Mouse (Mus musculus): ENCODE measurements at regions not wholly inside any gene's neighbourhood (a gene's known extent, or its start where the extent isn't known, plus 50 kb on each side); places are given as distances from the start of the nearest gene placed in this dataset.
A peak's percentile ranks its signal among the peaks of the same experiment; 100 is the strongest.

GRCm38 (mm10) chr1:42755958-42756357, 60.4 kb downstream of the Pou3f3 start:
- Histone ChIP-seq H3K4me3 (ENCODE audit: low read depth, low read length) (no peak overlapping the region), H3K27me3 (ENCODE audit: control insufficient read depth, insufficient read depth, low read length) (no peaks in the 10 kb centered on the region), H3K9ac (replicated peaks; ENCODE audit: low read depth, low read length) (no peak overlapping the region), H3K9me3 (ENCODE audit: control insufficient read depth, low read depth, low read length) (no peaks in the 10 kb centered on the region), H3K4me2 (replicated peaks; ENCODE audit: low read depth, low read length) (no peak overlapping the region), H3K36me3 (ENCODE audit: control insufficient read depth, insufficient read depth, low read length) (no peaks in the 10 kb centered on the region), H3K4me1 (ENCODE audit: control insufficient read depth, insufficient read depth, low read length) (no peaks in the 10 kb centered on the region), H3K27ac (ENCODE audit: low read length) (no peak overlapping the region)
- no peak for ATAC-seq (ENCODE audit: insufficient number of reproducible peaks, insufficient read depth, low FRiP score, low read depth)
- 53% methylated on average over 5 of the region's 5 CpGs for WGBS

DNA sequence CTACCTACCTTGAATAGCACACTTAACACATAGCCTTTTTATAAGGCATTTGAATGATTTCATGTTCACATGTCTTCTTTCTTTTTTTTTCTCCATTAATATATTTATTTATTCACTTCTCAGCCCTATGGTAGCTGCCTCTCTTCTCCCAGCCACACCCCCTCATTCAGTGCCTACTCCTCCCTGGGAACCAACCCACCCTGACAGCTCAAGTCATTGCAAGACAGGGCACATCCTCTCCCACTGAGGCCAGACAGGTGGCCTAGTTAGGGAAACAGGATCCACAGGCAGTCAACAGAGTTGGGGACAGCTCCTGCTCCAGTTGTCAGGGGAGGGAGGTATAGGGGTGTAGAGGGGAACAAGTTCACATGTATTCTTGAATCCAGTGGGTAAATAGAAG, 60.9 kb downstream of the Pou3f3 start:
- no peak overlapping the region for H3K4me3 ChIP-seq (ENCODE audit: low read depth, low read length)
- no peak overlapping the region for H3K4me2 ChIP-seq (replicated peaks; ENCODE audit: low read depth, low read length)
- no peaks in the 10 kb centered on the region for H3K36me3 ChIP-seq (ENCODE audit: control insufficient read depth, insufficient read depth, low read length)
- no peaks in the 10 kb centered on the region for H3K4me1 ChIP-seq (ENCODE audit: control insufficient read depth, insufficient read depth, low read length)
- no peak overlapping the region for H3K9ac ChIP-seq (replicated peaks; ENCODE audit: low read depth, low read length)
- H3K27ac ChIP-seq (ENCODE audit: low read length): no peak overlapping the region
- H3K27me3 ChIP-seq (ENCODE audit: control insufficient read depth, insufficient read depth, low read length): no peaks in the 10 kb centered on the region
- ATAC-seq (ENCODE audit: insufficient number of reproducible peaks, insufficient read depth, low FRiP score, low read depth): no peak
- no peaks in the 10 kb centered on the region for H3K9me3 ChIP-seq (ENCODE audit: control insufficient read depth, low read depth, low read length)

DNA sequence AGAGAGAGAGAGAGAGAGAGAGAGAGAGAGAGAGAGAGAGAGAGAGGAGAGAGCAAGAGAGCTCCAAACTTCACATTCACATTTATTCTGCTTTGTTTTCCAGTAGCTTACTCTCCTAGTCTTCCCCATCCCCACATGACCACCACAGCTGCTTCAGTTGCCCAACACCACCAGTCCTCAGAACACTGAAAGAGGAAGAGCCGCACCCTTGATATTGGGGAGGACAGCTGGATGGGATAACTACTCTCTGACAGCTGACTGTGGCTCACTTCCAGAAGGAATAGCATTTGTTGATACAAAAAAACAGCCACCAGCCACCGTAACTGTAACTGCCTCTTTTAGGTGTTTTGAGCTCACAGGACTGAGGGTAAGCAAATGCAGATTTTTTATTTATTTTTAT, 67.9 kb downstream of the Pou3f3 start:
- H3K36me3 ChIP-seq (ENCODE audit: control insufficient read depth, insufficient read depth, low read length): no peaks in the 10 kb centered on the region
- H3K4me3 ChIP-seq (ENCODE audit: low read depth, low read length): no peak overlapping the region
- H3K9ac ChIP-seq (replicated peaks; ENCODE audit: low read depth, low read length): no peak overlapping the region
- no peaks in the 10 kb centered on the region for H3K27me3 ChIP-seq (ENCODE audit: control insufficient read depth, insufficient read depth, low read length)
- no peak overlapping the region for H3K27ac ChIP-seq (ENCODE audit: low read length)
- no peaks in the 10 kb centered on the region for H3K9me3 ChIP-seq (ENCODE audit: control insufficient read depth, low read depth, low read length)
- 44% methylated on average over 2 of the region's 2 CpGs for WGBS
- no peak for ATAC-seq (ENCODE audit: insufficient number of reproducible peaks, insufficient read depth, low FRiP score, low read depth)
- no peak overlapping the region for H3K4me2 ChIP-seq (replicated peaks; ENCODE audit: low read depth, low read length)
- H3K4me1 ChIP-seq (ENCODE audit: control insufficient read depth, insufficient read depth, low read length): no peaks in the 10 kb centered on the region

- Histone ChIP-seq H3K4me1 (ENCODE audit: control insufficient read depth, insufficient read depth, low read length) (no peaks in the 10 kb centered on the region), H3K4me3 (ENCODE audit: low read depth, low read length) (no peak overlapping the region), H3K27me3 (ENCODE audit: control insufficient read depth, insufficient read depth, low read length) (no peaks in the 10 kb centered on the region), H3K9ac (replicated peaks; ENCODE audit: low read depth, low read length) (no peak overlapping the region), H3K4me2 (replicated peaks; ENCODE audit: low read depth, low read length) (no peak overlapping the region), H3K36me3 (ENCODE audit: control insufficient read depth, insufficient read depth, low read length) (no peaks in the 10 kb centered on the region), H3K9me3 (ENCODE audit: control insufficient read depth, low read depth, low read length) (no peaks in the 10 kb centered on the region), H3K27ac (ENCODE audit: low read length) (no peak overlapping the region)
- ATAC-seq (ENCODE audit: insufficient number of reproducible peaks, insufficient read depth, low FRiP score, low read depth): no peak
- 60% methylated on average over 2 of the region's 2 CpGs for WGBS
Observed at GRCm38 (mm10) chr1:42764048-42764447, 68.5 kb downstream of the Pou3f3 start.

- Histone ChIP-seq H3K9me3 (ENCODE audit: control insufficient read depth, low read depth, low read length) (no peaks in the 10 kb centered on the region), H3K27me3 (ENCODE audit: control insufficient read depth, insufficient read depth, low read length) (no peaks in the 10 kb centered on the region), H3K27ac (ENCODE audit: low read length) (no peak overlapping the region), H3K9ac (replicated peaks; ENCODE audit: low read depth, low read length) (no peak overlapping the region), H3K4me3 (ENCODE audit: low read depth, low read length) (no peak overlapping the region), H3K4me2 (replicated peaks; ENCODE audit: low read depth, low read length) (no peak overlapping the region), H3K4me1 (ENCODE audit: control insufficient read depth, insufficient read depth, low read length) (no peaks in the 10 kb centered on the region), H3K36me3 (ENCODE audit: control insufficient read depth, insufficient read depth, low read length) (no peaks in the 10 kb centered on the region)
- no peak for ATAC-seq (ENCODE audit: insufficient number of reproducible peaks, insufficient read depth, low FRiP score, low read depth)
- whole genome bisulfite sequencing: 77% methylated on average over 9 of the region's 9 CpGs
Observed at GRCm38 (mm10) chr1:42770085-42770484, 74.5 kb downstream of the Pou3f3 start.

- no peak overlapping the region for H3K4me2 ChIP-seq (replicated peaks; ENCODE audit: low read depth, low read length)
- no peaks in the 10 kb centered on the region for H3K4me1 ChIP-seq (ENCODE audit: control insufficient read depth, insufficient read depth, low read length)
- 0 out of 2 replicates have a peak, but pooled peaks have one; percentile 23 for ATAC-seq (ENCODE audit: insufficient number of reproducible peaks, insufficient read depth, low FRiP score, low read depth)
- H3K9ac ChIP-seq (replicated peaks; ENCODE audit: low read depth, low read length): no peak overlapping the region
- no peak overlapping the region for H3K4me3 ChIP-seq (ENCODE audit: low read depth, low read length)
- no peaks in the 10 kb centered on the region for H3K36me3 ChIP-seq (ENCODE audit: control insufficient read depth, insufficient read depth, low read length)
- H3K9me3 ChIP-seq (ENCODE audit: control insufficient read depth, low read depth, low read length): no peaks in the 10 kb centered on the region
- H3K27ac ChIP-seq (ENCODE audit: low read length): no peak overlapping the region
- no peaks in the 10 kb centered on the region for H3K27me3 ChIP-seq (ENCODE audit: control insufficient read depth, insufficient read depth, low read length)
- WGBS: 26% methylated on average over 6 of the region's 6 CpGs
Observed at GRCm38 (mm10) chr1:42772000-42772399, 76.4 kb downstream of the Pou3f3 start.

- Histone ChIP-seq H3K4me2 (replicated peaks; ENCODE audit: low read depth, low read length) (no peak overlapping the region), H3K36me3 (ENCODE audit: control insufficient read depth, insufficient read depth, low read length) (no peaks in the 10 kb centered on the region), H3K4me3 (ENCODE audit: low read depth, low read length) (no peak overlapping the region), H3K4me1 (ENCODE audit: control insufficient read depth, insufficient read depth, low read length) (no peaks in the 10 kb centered on the region), H3K9me3 (ENCODE audit: control insufficient read depth, low read depth, low read length) (no peaks in the 10 kb centered on the region), H3K27me3 (ENCODE audit: control insufficient read depth, insufficient read depth, low read length) (peaks cover 2% of the 10 kb centered on the region; the same call in 1 of the 2 replicates), H3K9ac (replicated peaks; ENCODE audit: low read depth, low read length) (no peak overlapping the region), H3K27ac (ENCODE audit: low read length) (no peak overlapping the region)
- ATAC-seq (ENCODE audit: insufficient number of reproducible peaks, insufficient read depth, low FRiP score, low read depth): no peak
- 66% methylated on average over 20 of the region's 20 CpGs for WGBS
Observed at GRCm38 (mm10) chr1:42773851-42774464, 77.1 kb upstream of the Mrps9 start.

DNA sequence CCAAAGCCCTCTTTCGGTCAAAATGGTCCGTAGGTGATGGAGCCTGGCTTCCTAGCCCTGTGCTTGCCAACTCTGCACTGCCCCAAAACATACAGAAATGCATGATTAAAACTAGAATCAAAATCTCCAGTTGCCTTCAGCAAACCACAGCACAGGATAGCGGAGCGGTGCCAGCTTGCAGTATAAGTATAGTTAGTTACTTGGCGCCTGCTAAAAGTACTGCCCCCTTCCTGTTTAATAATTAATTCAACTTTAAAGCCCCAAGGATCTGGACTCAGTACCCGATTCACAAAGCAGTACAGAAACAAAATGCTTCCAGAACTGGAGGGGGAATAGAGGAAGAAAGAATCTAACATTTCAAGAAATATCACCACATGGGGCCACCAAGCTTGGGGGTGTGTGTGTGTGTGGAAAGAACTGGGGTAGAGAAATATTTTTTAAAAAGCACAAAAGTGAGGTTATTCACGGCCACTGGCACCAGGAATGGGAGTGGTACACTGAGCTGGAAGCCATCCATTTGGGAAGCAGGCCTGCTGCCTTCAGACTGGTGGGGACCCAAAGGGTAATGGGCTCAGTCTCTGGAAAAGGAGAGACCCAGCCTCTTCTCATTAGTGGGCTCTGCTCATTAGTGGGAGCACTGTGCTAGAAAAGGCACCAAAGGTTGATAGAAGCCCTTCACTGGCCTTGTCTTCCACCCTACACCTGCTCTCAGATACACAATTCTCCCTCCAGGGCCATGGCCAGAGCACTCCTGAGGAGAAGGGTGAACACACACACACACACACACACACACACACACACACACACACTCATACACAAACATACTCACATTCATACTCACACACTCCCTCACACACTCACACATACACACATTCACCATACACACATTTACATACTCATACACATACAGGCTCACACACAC, 75.8 kb upstream of the Mrps9 start:
- no peak overlapping the region for H3K4me3 ChIP-seq (ENCODE audit: low read depth, low read length)
- no peaks in the 10 kb centered on the region for H3K36me3 ChIP-seq (ENCODE audit: control insufficient read depth, insufficient read depth, low read length)
- 82% methylated on average over 7 of the region's 7 CpGs for WGBS
- no peaks in the 10 kb centered on the region for H3K4me1 ChIP-seq (ENCODE audit: control insufficient read depth, insufficient read depth, low read length)
- no peak for ATAC-seq (ENCODE audit: insufficient number of reproducible peaks, insufficient read depth, low FRiP score, low read depth)
- H3K9ac ChIP-seq (replicated peaks; ENCODE audit: low read depth, low read length): no peak overlapping the region
- H3K27me3 ChIP-seq (ENCODE audit: control insufficient read depth, insufficient read depth, low read length): peaks cover 2% of the 10 kb centered on the region; the same call in 1 of the 2 replicates
- no peaks in the 10 kb centered on the region for H3K9me3 ChIP-seq (ENCODE audit: control insufficient read depth, low read depth, low read length)
- H3K27ac ChIP-seq (ENCODE audit: low read length): no peak overlapping the region
- H3K4me2 ChIP-seq (replicated peaks; ENCODE audit: low read depth, low read length): no peak overlapping the region
